Mouse (Mus musculus): ENCODE data around the gene Cul3.

DNA sequence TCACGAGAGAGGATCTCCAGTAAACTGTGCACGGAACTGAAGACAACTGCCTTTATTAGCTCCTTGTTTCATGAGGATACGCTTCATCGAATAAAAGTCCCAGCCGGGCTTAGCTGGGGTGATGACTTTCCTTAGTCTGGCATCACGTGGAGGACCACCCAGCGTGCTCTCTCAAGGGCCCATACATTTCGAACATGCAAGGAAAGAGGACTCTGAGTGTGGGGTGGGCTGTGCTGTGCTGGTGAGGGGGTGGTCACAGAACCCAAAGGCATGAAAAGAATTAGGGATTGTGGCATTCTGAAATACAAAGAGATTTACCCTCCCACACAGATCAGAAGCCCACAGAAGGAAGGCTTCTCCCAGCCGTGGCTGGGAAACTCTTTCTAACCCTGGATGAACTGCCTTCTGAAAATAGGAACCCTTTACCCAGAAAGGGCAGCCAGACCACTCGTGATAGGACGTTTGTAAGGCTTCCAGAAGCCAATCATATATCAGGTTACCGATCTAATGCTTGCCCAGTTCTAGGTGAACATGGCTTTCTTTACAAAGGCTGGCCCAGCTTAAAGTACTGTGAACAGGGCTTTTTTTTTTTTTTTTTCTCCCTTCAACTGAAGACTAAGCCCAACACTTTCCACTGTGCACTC lies 100.1 kb downstream of the Cul3 start:
- TF ChIP-seq FLI1 (IDR thresholded peaks at IDR 0.05; ENCODE audit: low read length): no peak
- TF ChIP-seq GATA1 (IDR thresholded peaks at IDR 0.05; ENCODE audit: borderline replicate concordance, low read length): no peak
